Mouse (Mus musculus) testis, adult 2 months (tissue): ENCODE measurements around the gene Apobec4. TPM values are rescaled to one million over a fixed set of nuclear protein-coding genes. Genes with fewer than 3 reads are reported as not detected.

Experiments used
- H3K27ac ChIP-seq: fragments of 200-500 bp; 2 replicates; pipeline ENCODE4 v1.5.1; 2012; ENCODE audit warnings: low read depth, low read length; ENCODE audit not compliant: control insufficient read depth, insufficient read depth
- H3K27me3 ChIP-seq: fragments of 200-500 bp; 2 replicates; pipeline ENCODE4 v1.6.1; 2012; ENCODE audit warnings: mild to moderate bottlenecking, low read length, moderate library complexity; ENCODE audit not compliant: control insufficient read depth, insufficient read depth
- H3K36me3 ChIP-seq: fragments of 200-500 bp; 2 replicates; pipeline ENCODE4 v1.6.1; 2012; ENCODE audit warnings: mild to moderate bottlenecking, low read length; ENCODE audit not compliant: control insufficient read depth, insufficient read depth
- H3K4me1 ChIP-seq: fragments of 200-500 bp; 2 replicates; pipeline ENCODE4 v1.6.1; 2012; ENCODE audit warnings: low read length; ENCODE audit not compliant: control insufficient read depth, insufficient read depth
- H3K4me3 ChIP-seq: fragments of 200-500 bp; 2 replicates; pipeline ENCODE4 v1.5.1; 2012; ENCODE audit warnings: low read depth, mild to moderate bottlenecking, low read length, moderate library complexity, mixed read lengths; ENCODE audit not compliant: control insufficient read depth
- CTCF ChIP-seq: fragments of 200-500 bp; IDR thresholded peaks from 2 replicates; pipeline ENCODE4 v1.5.1; 2012; ENCODE audit warnings: low read depth, mild to moderate bottlenecking, inconsistent platforms, low read length, moderate library complexity; ENCODE audit not compliant: control insufficient read depth, insufficient read depth, insufficient replicate concordance
- POLR2A ChIP-seq: fragments of 200-500 bp; IDR thresholded peaks from 2 replicates; pipeline ENCODE4 v1.6.1; 2012; ENCODE audit warnings: low read depth, mild to moderate bottlenecking, inconsistent platforms, low read length, moderate library complexity; ENCODE audit not compliant: control insufficient read depth
- polyA plus RNA-seq: library from polyadenylated mRNA; depleted of rRNA; stranded (reverse); fragments of >200 nt; gene quantifications from 2 replicates; pipeline ENCODE4 v1.2.3, GENCODE M21; 2012

The Apobec4 gene
- polyA plus RNA-seq, 1 experiment, result 62.1 TPM

- no peak overlapping the region for H3K27ac ChIP-seq
- no peaks in the 10 kb centered on the region for H3K4me1 ChIP-seq
- TF ChIP-seq POLR2A, result no peak
- no peak for TF ChIP-seq CTCF
- no peak overlapping the region for H3K4me3 ChIP-seq
- H3K27me3 ChIP-seq, result no peaks in the 10 kb centered on the region
- no peaks in the 10 kb centered on the region for H3K36me3 ChIP-seq
Observed at GRCm38 (mm10) chr1:152786953-152787352, 36.6 kb downstream of the Apobec4 start.

DNA sequence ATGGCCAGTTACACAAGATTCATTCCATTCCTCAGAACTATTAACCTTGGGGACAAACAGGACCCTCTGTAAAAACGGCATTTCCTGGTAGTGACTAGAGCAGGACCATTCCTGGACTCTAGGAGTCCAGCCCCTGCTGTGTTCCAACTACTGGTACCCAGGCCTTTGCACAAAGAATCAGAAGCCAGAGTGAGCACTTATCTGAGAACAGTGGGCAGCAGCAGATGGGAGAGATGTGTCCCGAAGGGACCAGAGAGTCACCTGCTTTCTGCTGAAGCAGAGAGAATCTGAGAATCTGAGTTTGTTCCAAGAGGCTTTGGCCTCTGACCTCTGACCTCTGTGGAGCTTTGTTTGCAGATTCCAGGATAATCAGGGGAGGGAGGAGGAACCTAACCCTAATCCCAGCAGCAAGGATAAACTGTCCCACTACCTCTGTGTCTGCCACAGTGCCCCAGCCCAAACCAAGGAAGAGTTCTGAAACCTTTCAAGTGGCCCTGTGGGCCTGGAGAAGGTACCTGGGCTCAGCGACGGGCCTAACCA, 37.8 kb downstream of the Apobec4 start:
- H3K27ac ChIP-seq, result no peak overlapping the region

DNA sequence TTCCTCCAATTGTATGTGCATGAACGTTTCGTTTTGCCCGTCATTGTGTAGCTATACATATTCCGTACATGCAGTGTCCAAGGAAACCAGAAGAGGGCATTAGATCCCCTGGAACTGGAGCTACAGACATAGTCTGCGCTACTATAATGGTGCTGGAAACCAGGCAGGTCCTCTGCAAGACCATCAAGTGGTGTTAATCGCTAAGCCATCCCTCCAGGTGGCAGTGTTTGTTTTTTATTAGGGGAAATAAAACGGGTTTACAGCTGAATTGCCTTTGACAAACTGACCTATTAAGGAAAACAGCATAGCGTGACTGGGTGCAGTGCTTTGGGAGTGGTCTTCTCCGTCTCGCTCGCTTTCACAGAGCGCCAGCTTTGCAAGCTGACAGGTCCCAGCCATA, 39.9 kb downstream of the Apobec4 start:
- TF ChIP-seq POLR2A (no peak), CTCF (peak; percentile 22; the same call in 1 of the 2 replicates)
- Histone ChIP-seq H3K4me1 (no peaks in the 10 kb centered on the region), H3K36me3 (no peaks in the 10 kb centered on the region), H3K27me3 (no peaks in the 10 kb centered on the region), H3K4me3 (no peak overlapping the region), H3K27ac (no peak overlapping the region)

More for the DNA sequence above, 37.8 kb downstream of the Apobec4 start:
- no peaks in the 10 kb centered on the region for H3K27me3 ChIP-seq
- no peaks in the 10 kb centered on the region for H3K4me1 ChIP-seq
- no peaks in the 10 kb centered on the region for H3K36me3 ChIP-seq
- no peak for TF ChIP-seq POLR2A
- no peak for TF ChIP-seq CTCF
- H3K4me3 ChIP-seq, result no peak overlapping the region

DNA sequence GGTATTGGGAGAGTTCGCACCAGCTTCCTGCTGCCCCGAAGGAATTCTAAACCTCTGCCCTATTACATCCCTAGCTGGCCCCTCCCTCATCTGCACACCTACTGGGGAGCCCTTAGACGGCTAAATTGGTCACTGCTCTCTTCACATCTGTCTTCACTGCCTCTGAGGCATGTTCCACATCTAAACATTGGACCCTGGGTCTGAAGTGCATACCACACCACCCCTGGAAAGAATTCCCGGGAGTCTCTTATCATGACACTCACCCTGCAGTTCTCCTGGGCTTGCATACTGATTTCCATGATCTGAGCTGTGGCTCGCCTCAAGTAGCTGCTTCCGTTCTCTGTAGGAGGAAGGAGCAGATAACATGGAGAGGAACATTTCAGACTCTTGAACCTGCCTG, 40.5 kb downstream of the Apobec4 start:
- H3K4me3 ChIP-seq, result no peak overlapping the region
- TF ChIP-seq CTCF (no peak), POLR2A (no peak)
- H3K36me3 ChIP-seq, result no peaks in the 10 kb centered on the region
- no peak overlapping the region for H3K27ac ChIP-seq
- no peaks in the 10 kb centered on the region for H3K4me1 ChIP-seq
- H3K27me3 ChIP-seq, result no peaks in the 10 kb centered on the region

DNA sequence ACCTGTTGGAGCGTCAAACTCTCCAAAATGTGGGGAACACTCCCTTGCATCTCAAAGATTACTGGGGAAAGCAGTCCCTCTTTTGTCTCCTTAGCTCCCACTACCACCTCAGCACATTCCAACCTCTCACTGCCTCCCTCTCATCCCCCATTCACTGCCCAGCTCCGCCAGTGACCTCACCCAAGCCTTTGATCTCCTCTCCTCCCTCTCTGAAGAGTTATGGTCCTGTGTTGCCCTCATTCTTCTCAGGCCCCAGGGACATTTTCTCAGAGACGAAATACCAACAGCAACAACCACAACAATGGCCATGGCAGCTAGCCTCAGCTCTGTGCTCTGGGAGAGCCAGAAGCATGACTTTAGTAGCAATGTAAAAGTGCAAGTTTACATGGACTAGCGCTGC, 40.9 kb downstream of the Apobec4 start:
- no peak overlapping the region for H3K27ac ChIP-seq

GRCm38 (mm10) chr1:152792736-152793494, 42.6 kb downstream of the Apobec4 start:
- no peak overlapping the region for H3K4me3 ChIP-seq
- no peaks in the 10 kb centered on the region for H3K27me3 ChIP-seq
- TF ChIP-seq POLR2A (no peak), CTCF (no peak)
- H3K27ac ChIP-seq, result no peak overlapping the region
- no peaks in the 10 kb centered on the region for H3K4me1 ChIP-seq
- no peaks in the 10 kb centered on the region for H3K36me3 ChIP-seq

More for the DNA sequence above, 40.9 kb downstream of the Apobec4 start:
- H3K27me3 ChIP-seq, result no peaks in the 10 kb centered on the region
- no peak overlapping the region for H3K4me3 ChIP-seq
- H3K4me1 ChIP-seq, result no peaks in the 10 kb centered on the region
- H3K36me3 ChIP-seq, result no peaks in the 10 kb centered on the region
- TF ChIP-seq POLR2A, result no peak
- no peak for TF ChIP-seq CTCF

- Histone ChIP-seq H3K27me3 (no peaks in the 10 kb centered on the region), H3K36me3 (no peaks in the 10 kb centered on the region), H3K27ac (no peak overlapping the region), H3K4me3 (no peak overlapping the region), H3K4me1 (no peaks in the 10 kb centered on the region)
- no peak for TF ChIP-seq CTCF
- no peak for TF ChIP-seq POLR2A
Observed at GRCm38 (mm10) chr1:152793495-152794130, 43.3 kb downstream of the Apobec4 start.
